Mouse (Mus musculus) neural tube, embryonic 11.5 days (tissue): ENCODE measurements at regions not wholly inside any gene's neighbourhood (a gene's known extent, or its start where the extent isn't known, plus 50 kb on each side); places are given as distances from the start of the nearest gene placed in this dataset.

ENCODE experiments used
- ATAC-seq: fragments of 200-750 bp; cut with Nextera tagmentation; 2 replicates; pipeline ENCODE4 v1.8.0; 2017; ENCODE audit warnings: moderate number of reproducible peaks, mild to moderate bottlenecking, moderate TSS enrichment, moderate library complexity; ENCODE audit not compliant: insufficient read depth, low FRiP score, low TSS enrichment
- DNase-seq: peaks from one replicate; pipeline ENCODE4 v3.0.0-alpha.2; 2015; ENCODE audit warnings: low spot score
- H3K27ac ChIP-seq: fragments of 300-500 bp; sonication (generic); 2 replicates; pipeline ENCODE4 v1.5.1; 2014; ENCODE audit warnings: low read depth, mild to moderate bottlenecking, low read length
- H3K27me3 ChIP-seq: fragments of 300-500 bp; sonication (generic); 2 replicates; pipeline ENCODE4 v1.6.1; 2014; ENCODE audit warnings: mild to moderate bottlenecking, low read length, mixed read lengths; ENCODE audit not compliant: control insufficient read depth, insufficient read depth
- H3K36me3 ChIP-seq: fragments of 300-500 bp; sonication (generic); 2 replicates; pipeline ENCODE4 v1.6.1; 2014; ENCODE audit warnings: mild to moderate bottlenecking, low read length, moderate library complexity, mixed read lengths; ENCODE audit not compliant: control insufficient read depth, insufficient read depth
- H3K4me1 ChIP-seq: fragments of 300-500 bp; sonication (generic); 2 replicates; pipeline ENCODE4 v1.6.1; 2014; ENCODE audit warnings: low read length, mixed read lengths; ENCODE audit not compliant: control insufficient read depth, insufficient read depth
- H3K4me2 ChIP-seq: fragments of 300-500 bp; sonication (generic); 2 replicates; pipeline ENCODE4 v1.6.1; 2014; ENCODE audit warnings: low read depth, mild to moderate bottlenecking, moderate library complexity
- H3K4me3 ChIP-seq: fragments of 300-500 bp; sonication (generic); 2 replicates; pipeline ENCODE4 v1.5.1; 2014; ENCODE audit warnings: low read depth, low read length
- H3K9ac ChIP-seq: fragments of 300-500 bp; sonication (generic); 2 replicates; pipeline ENCODE4 v1.6.1; 2014; ENCODE audit warnings: mild to moderate bottlenecking, low read length
- H3K9me3 ChIP-seq: fragments of 300-500 bp; sonication (generic); 2 replicates; pipeline ENCODE4 v1.6.1; 2016; ENCODE audit warnings: low read length; ENCODE audit not compliant: control insufficient read depth
- WGBS: fragments of 180-500 bp; shearing (Covaris S2); extraction: QIAGEN DNeasy Blood & Tissue Kit; methylation state at CpG from one replicate; pipeline ENCODE4 v1.1.7; 2014; 5-methylcytosine and 5-hydroxymethylcytosine counted together

DNA sequence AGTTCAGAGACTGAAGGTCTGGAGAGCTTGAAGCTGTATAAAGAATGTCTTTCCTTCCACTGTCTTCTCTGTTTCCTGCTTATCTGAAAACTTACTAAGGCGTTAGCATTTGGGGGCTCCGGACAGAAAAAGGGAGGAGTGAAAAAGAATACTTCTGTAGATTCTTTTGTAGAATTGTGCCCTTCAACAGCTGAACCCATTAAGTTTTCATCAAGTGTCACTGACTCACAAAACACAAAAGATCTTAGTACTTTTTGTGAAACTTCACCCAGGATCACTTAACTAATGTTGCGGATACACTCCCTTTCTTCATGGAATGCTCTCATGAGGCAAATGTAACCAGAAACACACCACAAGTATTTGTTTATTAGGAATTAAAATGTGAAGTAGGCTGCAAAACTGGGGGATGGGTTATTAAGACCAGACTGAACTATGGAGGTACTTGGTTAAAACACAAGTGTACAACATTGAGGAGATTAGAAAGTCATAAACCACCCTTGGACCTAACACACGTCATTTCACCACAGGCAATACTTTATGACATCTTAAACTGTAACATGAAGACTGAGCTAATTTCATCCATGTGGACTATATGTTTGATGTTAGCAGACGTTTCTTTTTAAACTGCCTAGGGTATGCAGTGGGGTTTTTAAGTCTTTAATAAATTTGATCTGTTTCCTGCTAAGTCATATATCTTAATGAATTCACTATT lies 225.1 kb downstream of the Aldoart1 start:
- no peaks in the 10 kb centered on the region for H3K27me3 ChIP-seq
- H3K36me3 ChIP-seq: no peaks in the 10 kb centered on the region
- no peaks in the 10 kb centered on the region for H3K4me1 ChIP-seq
- no peak overlapping the region for H3K4me3 ChIP-seq
- H3K9me3 ChIP-seq: no peaks in the 10 kb centered on the region
- ATAC-seq (no peak), DNase-seq (no peak)
- no peak overlapping the region for H3K9ac ChIP-seq
- no peak overlapping the region for H3K4me2 ChIP-seq
- WGBS: 68% methylated on average over 5 of the region's 5 CpGs
- no peak overlapping the region for H3K27ac ChIP-seq

- no peak for DNase-seq
- Histone ChIP-seq H3K9me3 (no peaks in the 10 kb centered on the region), H3K4me1 (no peaks in the 10 kb centered on the region), H3K27ac (no peak overlapping the region), H3K27me3 (no peaks in the 10 kb centered on the region), H3K4me2 (no peak overlapping the region), H3K9ac (no peak overlapping the region), H3K4me3 (no peak overlapping the region), H3K36me3 (no peaks in the 10 kb centered on the region)
- 92% methylated on average over 4 of the region's 4 CpGs for WGBS
- no peak for ATAC-seq
These were observed 247.3 kb downstream of the Aldoart1 start for GRCm38 (mm10) chr4:72605107-72605506.

DNA sequence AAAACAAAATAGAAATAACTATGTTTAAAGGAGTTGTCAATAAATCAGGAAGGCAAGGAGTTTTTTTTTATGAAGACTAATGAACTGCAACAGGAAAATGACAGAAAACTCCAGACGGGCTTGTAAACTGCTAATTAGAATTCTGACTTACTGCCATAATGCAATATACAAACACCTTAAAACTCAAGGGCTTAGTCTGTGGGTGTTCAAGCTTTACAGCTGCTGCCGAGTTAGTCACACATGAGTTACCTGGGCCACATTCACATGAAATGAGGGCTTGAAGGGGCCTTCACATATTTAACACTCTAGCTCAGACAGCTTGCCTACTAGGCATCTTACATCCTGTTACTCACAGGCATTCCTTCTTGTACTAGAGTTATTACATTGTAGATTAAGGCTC lies 256.9 kb downstream of the Aldoart1 start:
- Histone ChIP-seq H3K27ac (no peak overlapping the region), H3K4me2 (no peak overlapping the region), H3K4me3 (no peak overlapping the region), H3K27me3 (no peaks in the 10 kb centered on the region), H3K36me3 (no peaks in the 10 kb centered on the region), H3K9me3 (no peaks in the 10 kb centered on the region), H3K9ac (no peak overlapping the region), H3K4me1 (no peaks in the 10 kb centered on the region)
- 75% methylated on average over 2 of the region's 2 CpGs for WGBS
- ATAC-seq (no peak), DNase-seq (no peak)

DNA sequence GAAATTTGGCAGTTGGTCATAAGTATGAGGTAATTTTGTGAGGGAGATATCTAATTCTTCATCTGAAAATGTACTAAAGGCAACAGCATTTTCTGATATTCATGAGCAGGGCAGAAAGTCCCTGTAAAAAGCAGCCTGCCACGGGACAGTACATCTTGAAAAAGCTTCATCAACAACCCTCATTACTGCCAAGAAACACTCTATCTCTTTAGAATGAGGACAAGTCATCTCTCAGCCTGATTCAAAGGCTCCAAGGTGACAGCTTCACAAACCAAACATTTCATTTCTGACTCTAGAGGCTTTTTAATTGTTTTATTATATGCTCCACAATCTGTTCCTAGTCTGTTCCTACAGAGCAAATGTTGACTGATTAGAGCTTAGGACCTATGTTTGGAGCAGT lies 260.3 kb downstream of the Aldoart1 start:
- Histone ChIP-seq H3K4me1 (no peaks in the 10 kb centered on the region), H3K36me3 (no peaks in the 10 kb centered on the region), H3K9me3 (no peaks in the 10 kb centered on the region), H3K4me3 (no peak overlapping the region), H3K9ac (no peak overlapping the region), H3K27ac (no peak overlapping the region), H3K4me2 (no peak overlapping the region), H3K27me3 (no peaks in the 10 kb centered on the region)
- DNase-seq (no peak), ATAC-seq (no peak)
- WGBS: 71% methylated on average over 1 of the region's 1 CpGs

DNA sequence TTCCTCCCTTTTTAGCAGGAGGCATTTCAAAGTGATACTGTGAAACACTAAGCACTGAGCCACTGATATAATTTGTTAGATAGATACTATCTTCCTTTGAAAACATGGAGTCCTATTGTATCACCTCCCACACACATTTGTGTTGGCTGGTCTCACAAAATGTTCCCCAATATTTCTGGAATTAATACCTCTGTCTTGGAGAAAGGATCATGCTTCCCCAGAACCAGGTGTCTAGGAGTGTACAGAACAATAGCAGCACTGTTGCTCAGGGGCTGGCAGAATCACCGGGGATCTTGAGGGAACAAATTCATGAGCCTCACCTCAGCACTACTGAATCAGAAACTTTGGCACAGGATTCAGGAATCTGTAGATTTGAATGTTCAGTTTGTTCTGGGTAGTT lies 277.5 kb downstream of the Aldoart1 start:
- no peak overlapping the region for H3K9ac ChIP-seq
- ATAC-seq (no peak), DNase-seq (no peak)
- H3K4me2 ChIP-seq: no peak overlapping the region
- no peaks in the 10 kb centered on the region for H3K4me1 ChIP-seq
- H3K36me3 ChIP-seq: no peaks in the 10 kb centered on the region
- no peak overlapping the region for H3K4me3 ChIP-seq
- no peaks in the 10 kb centered on the region for H3K9me3 ChIP-seq
- no peak overlapping the region for H3K27ac ChIP-seq
- 87% methylated on average over 1 of the region's 1 CpGs for WGBS
- H3K27me3 ChIP-seq: no peaks in the 10 kb centered on the region

GRCm38 (mm10) chr4:72571924-72572323 lies 280.5 kb downstream of the Aldoart1 start:
- ATAC-seq (no peak), DNase-seq (no peak)
- no peak overlapping the region for H3K4me2 ChIP-seq
- no peaks in the 10 kb centered on the region for H3K36me3 ChIP-seq
- H3K9me3 ChIP-seq: no peaks in the 10 kb centered on the region
- no peaks in the 10 kb centered on the region for H3K4me1 ChIP-seq
- H3K4me3 ChIP-seq: no peak overlapping the region
- 76% methylated on average over 2 of the region's 2 CpGs for WGBS
- no peaks in the 10 kb centered on the region for H3K27me3 ChIP-seq
- no peak overlapping the region for H3K27ac ChIP-seq
- H3K9ac ChIP-seq: no peak overlapping the region

DNA sequence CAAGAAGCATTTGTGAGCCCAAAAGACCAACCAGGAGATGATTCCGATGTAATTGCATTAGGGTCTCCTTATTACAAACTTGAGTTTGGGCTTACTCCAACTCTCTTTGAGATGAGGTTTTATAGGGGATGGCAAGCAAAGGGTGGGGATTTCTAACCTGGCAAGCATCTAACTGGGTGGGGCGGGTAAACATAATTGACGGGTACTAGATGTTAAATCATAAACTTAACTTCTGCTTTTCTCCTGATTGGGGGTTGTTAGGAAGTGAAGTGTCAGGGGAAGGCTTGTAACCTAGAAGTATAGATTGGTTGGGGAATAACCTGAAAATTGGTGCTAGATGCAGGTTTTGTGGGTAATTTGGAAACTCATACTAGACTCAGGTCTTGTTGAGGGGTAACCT lies 287.2 kb downstream of the Aldoart1 start:
- Histone ChIP-seq H3K9ac (no peak overlapping the region), H3K27ac (no peak overlapping the region), H3K4me3 (no peak overlapping the region), H3K27me3 (no peaks in the 10 kb centered on the region), H3K9me3 (no peaks in the 10 kb centered on the region), H3K36me3 (no peaks in the 10 kb centered on the region), H3K4me1 (no peaks in the 10 kb centered on the region), H3K4me2 (no peak overlapping the region)
- 85% methylated on average over 3 of the region's 3 CpGs for WGBS
- ATAC-seq (no peak), DNase-seq (no peak)

GRCm38 (mm10) chr4:72562909-72563676 lies 289.3 kb downstream of the Aldoart1 start:
- ATAC-seq (no peak), DNase-seq (no peak)
- Histone ChIP-seq H3K27ac (no peak overlapping the region), H3K4me1 (no peaks in the 10 kb centered on the region), H3K9me3 (no peaks in the 10 kb centered on the region), H3K4me3 (no peak overlapping the region), H3K4me2 (no peak overlapping the region), H3K27me3 (no peaks in the 10 kb centered on the region), H3K36me3 (no peaks in the 10 kb centered on the region), H3K9ac (no peak overlapping the region)
- WGBS: 30% methylated on average over 4 of the region's 4 CpGs

- Histone ChIP-seq H3K4me3 (no peak overlapping the region), H3K36me3 (no peaks in the 10 kb centered on the region), H3K27me3 (no peaks in the 10 kb centered on the region), H3K9ac (no peak overlapping the region), H3K4me2 (no peak overlapping the region), H3K4me1 (no peaks in the 10 kb centered on the region), H3K9me3 (no peaks in the 10 kb centered on the region), H3K27ac (no peak overlapping the region)
- no peak for DNase-seq
- ATAC-seq: no peak
These were observed 298.2 kb downstream of the Aldoart1 start for GRCm38 (mm10) chr4:72554276-72554675.
